Mouse (Mus musculus) embryonic facial prominence, embryonic 15.5 days (tissue): Measurements from ENCODE around the gene Dnah12. TPM values are rescaled to one million over a fixed set of nuclear protein-coding genes. Genes with fewer than 3 reads are reported as not detected.
"Not testable (repeated sequence)": the region's sequence is repeated elsewhere in the genome, so short reads cannot be mapped to it uniquely, and the experiment has no call there.

Experiments
- ATAC-seq: fragments of 200-750 bp; cut with Nextera tagmentation; 2 replicates; pipeline ENCODE4 v1.8.0; 2017; ENCODE audit warnings: low read depth, moderate TSS enrichment; ENCODE audit not compliant: insufficient number of reproducible peaks, low FRiP score, low TSS enrichment
- H3K27ac ChIP-seq: fragments of 300-500 bp; sonication (generic); replicated peaks from 2 replicates; pipeline ENCODE4 v1.5.1; 2015; ENCODE audit warnings: mild to moderate bottlenecking, inconsistent platforms
- H3K27me3 ChIP-seq: fragments of 300-500 bp; sonication (generic); 2 replicates; pipeline ENCODE4 v1.6.1; 2015; ENCODE audit warnings: inconsistent platforms
- H3K36me3 ChIP-seq: fragments of 300-500 bp; sonication (generic); 2 replicates; pipeline ENCODE4 v1.6.1; 2015; ENCODE audit warnings: mild to moderate bottlenecking, inconsistent platforms
- H3K4me1 ChIP-seq: fragments of 300-500 bp; sonication (generic); 2 replicates; pipeline ENCODE4 v1.6.1; 2015; ENCODE audit warnings: inconsistent platforms
- H3K4me2 ChIP-seq: fragments of 300-500 bp; sonication (generic); replicated peaks from 2 replicates; pipeline ENCODE4 v1.6.1; 2015; ENCODE audit warnings: mild to moderate bottlenecking, inconsistent platforms
- H3K4me3 ChIP-seq: fragments of 300-500 bp; sonication (generic); replicated peaks from 2 replicates; pipeline ENCODE4 v1.5.1; 2015; ENCODE audit warnings: mild to moderate bottlenecking, inconsistent platforms
- H3K9ac ChIP-seq: fragments of 300-500 bp; sonication (generic); 2 replicates; pipeline ENCODE4 v1.6.1; 2015; ENCODE audit warnings: inconsistent platforms
- H3K9me3 ChIP-seq: fragments of 300-500 bp; sonication (generic); replicated peaks from 2 replicates; pipeline ENCODE4 v1.6.1; 2016; ENCODE audit warnings: inconsistent platforms
- WGBS: fragments of 180-500 bp; shearing (Covaris S2); methylation state at CpG from one replicate; pipeline ENCODE4 v1.1.7; 2015; 5-methylcytosine and 5-hydroxymethylcytosine counted together
- polyA plus RNA-seq: library from polyadenylated mRNA; unstranded; fragments of >200 nt; fragmentation: Nextera tagmentation; extraction: Ambion mirVana; gene quantifications from 2 replicates; pipeline ENCODE4 v1.2.1, GENCODE M21; 2015

The Dnah12 gene
- polyA plus RNA-seq, 1 experiment from 2014 or later, result 1.0 TPM

- peak within 1 kb of the TSS; percentile 73 for H3K4me3 ChIP-seq
- whole genome bisulfite sequencing, result under 1% methylated on average over 70 of the region's 70 CpGs
- H3K36me3 ChIP-seq, result peaks cover 13% of the 10 kb centered on the region
- ATAC-seq, result peak; percentile 88
- no peaks in the 10 kb centered on the region for H3K9me3 ChIP-seq
- peak within 1 kb of the TSS; percentile 67 for H3K9ac ChIP-seq
- H3K27ac ChIP-seq, result peak within 1 kb of the TSS; percentile 93
- no peaks in the 10 kb centered on the region; the same call in 1 of the 2 replicates for H3K27me3 ChIP-seq
- H3K4me1 ChIP-seq, result peaks cover 24% of the 10 kb centered on the region
- peak within 1 kb of the TSS; percentile 95 for H3K4me2 ChIP-seq
These were observed 23.6 kb upstream of the Dnah12 start, which contains the start of gene Pde12 for GRCm38 (mm10) chr14:26669292-26670073. TSS of gene Pde12 (minus strand) at chr14:26669883.

DNA sequence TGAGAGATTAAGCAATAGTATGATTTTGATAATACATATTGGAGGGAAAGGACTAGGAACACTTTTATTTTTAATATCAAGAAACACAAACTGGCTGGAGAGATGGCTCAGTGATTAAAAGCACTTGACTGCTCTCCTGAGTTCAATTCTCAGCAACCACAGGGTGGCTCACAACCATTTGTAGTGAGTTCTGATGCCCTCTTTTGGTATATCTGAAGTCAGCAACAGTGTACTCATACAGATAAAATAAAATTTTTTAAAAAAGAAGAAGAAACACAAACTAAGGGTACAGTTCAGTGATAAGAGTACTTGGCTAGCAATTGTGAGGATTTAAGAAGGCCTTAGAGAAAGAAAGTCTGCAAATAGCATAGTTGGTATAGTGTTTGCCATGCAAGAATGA is 22.1 kb upstream of the Dnah12 start:
- ATAC-seq, result no peak
- Histone ChIP-seq H3K4me2 (no peak overlapping the region), H3K9me3 (no peaks in the 10 kb centered on the region), H3K27me3 (no peaks in the 10 kb centered on the region; the same call in 1 of the 2 replicates), H3K27ac (no peak overlapping the region), H3K9ac (no peak overlapping the region), H3K4me3 (no peak overlapping the region), H3K4me1 (peaks cover 27% of the 10 kb centered on the region), H3K36me3 (peaks cover 2% of the 10 kb centered on the region; the same call in 1 of the 2 replicates)

GRCm38 (mm10) chr14:26671870-26672615 is 21.0 kb upstream of the Dnah12 start:
- H3K27me3 ChIP-seq, H3K9ac ChIP-seq, H3K4me2 ChIP-seq, ATAC-seq, H3K4me3 ChIP-seq, H3K36me3 ChIP-seq, H3K9me3 ChIP-seq, H3K27ac ChIP-seq: not testable (repeated sequence)
- 61% methylated on average over 17 of the region's 17 CpGs for WGBS
- H3K4me1 ChIP-seq, result peaks cover 20% of the 10 kb centered on the region

GRCm38 (mm10) chr14:26674476-26675169 is 18.5 kb upstream of the Dnah12 start:
- H3K4me3 ChIP-seq, result not testable (repeated sequence)

DNA sequence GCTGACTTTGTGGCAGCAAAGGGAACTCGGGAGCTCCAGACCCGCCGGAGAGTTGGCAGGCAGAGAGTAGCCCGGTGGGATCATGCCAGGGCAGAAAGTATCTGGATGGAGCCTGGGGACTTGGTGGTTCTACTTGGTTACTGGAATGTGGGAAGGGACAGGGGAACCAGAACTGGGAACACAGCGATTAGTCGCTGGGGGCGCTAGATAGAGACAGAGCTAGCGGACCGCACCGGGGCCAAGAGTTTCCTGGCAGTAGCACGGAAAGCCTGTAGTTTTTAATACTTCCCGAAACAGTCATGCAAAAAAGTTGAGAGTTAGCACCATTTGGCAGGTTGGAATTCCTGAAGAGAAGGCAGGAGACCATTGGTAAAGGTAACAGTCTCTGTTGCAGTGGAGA is 17.7 kb upstream of the Dnah12 start:
- no peak overlapping the region for H3K27ac ChIP-seq
- no peak overlapping the region for H3K4me3 ChIP-seq
- H3K27me3 ChIP-seq, result no peaks in the 10 kb centered on the region; the same call in 1 of the 2 replicates
- H3K9ac ChIP-seq, result no peak overlapping the region
- H3K9me3 ChIP-seq, result no peaks in the 10 kb centered on the region
- ATAC-seq, result no peak
- 22% methylated on average over 12 of the region's 12 CpGs for WGBS
- H3K36me3 ChIP-seq, result no peaks in the 10 kb centered on the region
- H3K4me2 ChIP-seq, result no peak overlapping the region
- peaks cover 6% of the 10 kb centered on the region for H3K4me1 ChIP-seq

More at GRCm38 (mm10) chr14:26674476-26675169, 18.5 kb upstream of the Dnah12 start:
- H3K27me3 ChIP-seq, ATAC-seq, H3K9ac ChIP-seq, H3K9me3 ChIP-seq, H3K4me2 ChIP-seq, H3K4me1 ChIP-seq, H3K36me3 ChIP-seq, H3K27ac ChIP-seq: not testable (repeated sequence)
- WGBS, result 55% methylated on average over 2 of the region's 2 CpGs

- Histone ChIP-seq H3K9ac (no peak overlapping the region), H3K27me3 (no peaks in the 10 kb centered on the region; the same call in 1 of the 2 replicates), H3K4me1 (0 out of 2 replicates have a peak, but pooled peaks cover 3% of the 10 kb centered on the region), H3K4me3 (no peak overlapping the region), H3K36me3 (no peaks in the 10 kb centered on the region), H3K9me3 (no peaks in the 10 kb centered on the region), H3K27ac (no peak overlapping the region), H3K4me2 (no peak overlapping the region)
- WGBS, result 72% methylated on average over 5 of the region's 5 CpGs
- ATAC-seq, result no peak
These were observed 17.3 kb upstream of the Dnah12 start for GRCm38 (mm10) chr14:26675791-26676190.

DNA sequence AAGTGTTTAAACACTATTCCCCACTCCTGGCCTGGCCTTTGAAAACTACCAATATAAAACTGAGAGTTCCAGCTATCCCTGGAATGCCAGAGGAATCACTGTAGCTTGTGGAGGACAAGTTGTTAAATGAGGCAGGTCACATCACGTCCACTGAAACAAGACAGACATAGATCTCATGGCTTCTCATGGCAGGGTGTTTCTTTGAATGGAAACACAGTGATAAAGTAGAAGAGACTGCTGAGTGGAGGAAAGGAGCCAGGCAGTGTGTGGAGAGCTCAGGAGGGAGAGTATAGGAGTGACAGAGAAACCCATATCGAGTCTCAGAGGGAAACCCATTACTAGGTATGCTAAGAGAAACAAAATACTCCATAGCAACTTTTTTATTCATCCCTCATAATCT is 2.3 kb upstream of the Dnah12 start:
- no peak overlapping the region for H3K9ac ChIP-seq
- no peak overlapping the region for H3K27ac ChIP-seq
- H3K4me3 ChIP-seq, result no peak overlapping the region
- ATAC-seq, result no peak
- H3K4me2 ChIP-seq, result no peak overlapping the region
- H3K9me3 ChIP-seq, result no peaks in the 10 kb centered on the region
- WGBS, result 46% methylated on average over 2 of the region's 2 CpGs
- H3K27me3 ChIP-seq, result no peaks in the 10 kb centered on the region
- H3K36me3 ChIP-seq, result no peaks in the 10 kb centered on the region
- no peaks in the 10 kb centered on the region for H3K4me1 ChIP-seq

GRCm38 (mm10) chr14:26691363-26691762 is 1.7 kb upstream of the Dnah12 start:
- no peaks in the 10 kb centered on the region for H3K36me3 ChIP-seq
- no peaks in the 10 kb centered on the region for H3K9me3 ChIP-seq
- WGBS, result 60% methylated on average over 2 of the region's 2 CpGs
- no peak overlapping the region for H3K27ac ChIP-seq
- ATAC-seq, result no peak
- no peaks in the 10 kb centered on the region for H3K27me3 ChIP-seq
- no peaks in the 10 kb centered on the region for H3K4me1 ChIP-seq
- H3K4me2 ChIP-seq, result no peak overlapping the region
- no peak overlapping the region for H3K9ac ChIP-seq
- H3K4me3 ChIP-seq, result no peak overlapping the region

DNA sequence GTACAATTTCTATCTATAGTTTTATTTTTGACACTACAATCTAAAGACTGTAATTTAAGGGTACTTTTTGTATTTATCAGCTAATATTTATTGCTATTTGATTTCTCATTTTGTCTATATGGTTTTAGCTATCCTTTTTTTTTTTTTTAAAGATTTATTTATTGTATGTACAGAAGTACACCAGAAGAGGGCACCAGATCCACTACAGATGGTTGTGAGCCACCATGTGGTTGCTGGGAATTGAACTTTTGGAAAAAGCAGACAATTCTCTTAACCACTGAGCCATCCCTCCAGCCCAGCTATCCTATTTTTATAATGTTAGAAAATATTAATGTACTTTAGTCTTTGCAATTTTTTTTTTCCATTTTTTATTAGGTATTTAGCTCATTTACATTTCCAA is 4.8 kb downstream of the Dnah12 start:
- ATAC-seq, result no peak
- H3K4me2 ChIP-seq, result no peak overlapping the region
- H3K9ac ChIP-seq, result no peak overlapping the region
- no peaks in the 10 kb centered on the region for H3K36me3 ChIP-seq
- H3K27me3 ChIP-seq, result no peaks in the 10 kb centered on the region
- no peak overlapping the region for H3K4me3 ChIP-seq
- no peaks in the 10 kb centered on the region for H3K4me1 ChIP-seq
- no peaks in the 10 kb centered on the region for H3K9me3 ChIP-seq
- H3K27ac ChIP-seq, result no peak overlapping the region

GRCm38 (mm10) chr14:26705246-26705645 is 12.2 kb downstream of the Dnah12 start:
- H3K4me3 ChIP-seq, H3K27ac ChIP-seq, H3K27me3 ChIP-seq, H3K4me2 ChIP-seq, H3K4me1 ChIP-seq, ATAC-seq, H3K9me3 ChIP-seq, H3K36me3 ChIP-seq, H3K9ac ChIP-seq: not testable (repeated sequence)
- WGBS, result 82% methylated on average over 5 of the region's 5 CpGs

DNA sequence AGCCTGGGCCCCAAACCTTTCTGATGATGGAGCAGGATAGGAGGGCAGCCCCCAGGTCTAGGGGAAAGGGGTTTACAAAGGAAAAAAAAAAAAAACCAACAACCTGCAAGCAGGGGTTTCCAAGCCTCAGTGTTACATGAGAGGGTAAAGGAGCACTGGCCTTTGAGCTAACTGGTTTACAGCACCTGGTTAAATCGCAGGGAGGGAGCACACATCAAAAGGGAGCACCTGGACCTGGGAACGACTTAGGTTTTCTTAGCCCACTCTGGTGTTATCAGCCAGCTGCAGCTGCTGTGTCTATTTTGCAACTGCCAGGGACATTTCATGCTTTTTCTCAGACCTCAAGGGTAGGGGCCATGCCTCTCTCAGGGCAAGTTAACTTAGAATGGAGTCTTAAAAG is 26.6 kb downstream of the Dnah12 start:
- not testable (repeated sequence) for H3K4me1 ChIP-seq, H3K27me3 ChIP-seq, H3K9me3 ChIP-seq, ATAC-seq, H3K9ac ChIP-seq, H3K4me2 ChIP-seq, H3K27ac ChIP-seq, H3K36me3 ChIP-seq, H3K4me3 ChIP-seq
- WGBS, result 71% methylated on average over 2 of the region's 2 CpGs
